Mouse (Mus musculus): ENCODE data around the gene Ugt8a. TPM values are rescaled to one million over a fixed set of nuclear protein-coding genes. Genes with fewer than 3 reads are reported as not detected.

Ugt8a gene
- total RNA-seq, 2 experiments from 2014 or later: 41.4 to 48.0 TPM

DNA sequence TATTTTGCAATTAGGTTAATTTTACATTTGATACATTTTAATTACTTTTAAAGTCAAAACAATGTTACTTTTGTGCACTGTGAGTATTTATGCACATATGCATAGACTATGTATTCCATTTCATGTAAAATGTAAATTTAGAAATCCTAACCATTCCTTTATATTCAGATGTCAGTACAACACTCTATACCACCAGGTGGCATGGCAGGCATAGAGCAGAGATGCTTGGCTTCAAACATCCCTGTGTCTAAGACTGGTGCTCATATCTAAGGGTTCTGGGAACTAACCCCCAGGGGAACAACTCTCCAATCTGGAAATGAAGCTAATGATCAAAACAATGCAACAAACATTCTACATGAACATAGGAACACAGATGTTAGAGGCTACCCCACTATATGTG lies 56.6 kb downstream of the Ugt8a start:
- intact Hi-C loops (cut with DNase I): no loop called here
- no peak for DNase-seq (ENCODE audit: low spot score in 2 of 2)

DNA sequence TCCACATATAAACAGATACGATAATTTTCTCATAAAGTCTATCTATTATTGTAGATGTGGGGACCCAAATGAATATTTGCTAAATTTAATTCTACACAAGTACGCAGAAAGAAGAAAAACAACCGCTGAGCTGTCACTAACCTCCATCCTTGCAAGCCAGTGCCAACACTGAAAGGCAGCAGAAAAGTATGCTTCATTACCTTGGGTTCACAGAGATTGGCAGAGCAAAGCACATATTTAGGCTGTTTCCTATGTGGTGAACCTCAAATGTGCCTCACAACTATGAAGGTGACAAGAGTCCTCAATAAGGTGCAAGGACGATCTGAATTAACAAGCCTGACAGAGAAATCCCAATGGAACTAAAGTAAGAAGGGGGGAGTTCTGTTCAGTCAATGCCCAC lies 64.0 kb downstream of the Ugt8a start:
- DNase-seq (ENCODE audit: low spot score in 2 of 2): no peak
- intact Hi-C loops (cut with DNase I): no loop called here

DNA sequence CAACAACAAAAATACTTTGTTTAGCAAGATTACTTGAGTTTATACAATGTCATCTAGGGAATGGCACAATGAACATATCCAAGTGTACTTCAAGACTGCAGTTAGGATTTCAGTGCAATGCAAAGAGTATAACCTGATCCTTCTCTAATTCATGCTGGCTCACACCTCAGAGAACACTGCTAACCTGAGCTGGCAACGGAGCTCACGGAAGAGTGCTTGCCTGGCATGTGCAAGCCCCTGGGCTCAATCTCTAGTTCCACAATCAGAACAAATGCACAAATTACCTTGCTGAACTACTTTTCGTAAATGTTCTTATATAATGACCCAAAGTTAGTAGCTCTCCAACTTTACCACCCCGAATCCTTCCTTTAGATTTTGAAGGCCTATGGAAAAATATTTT lies 68.5 kb downstream of the Ugt8a start:
- DNase-seq (ENCODE audit: low spot score in 2 of 2): no peak
- intact Hi-C loops (cut with DNase I): no loop called here

DNA sequence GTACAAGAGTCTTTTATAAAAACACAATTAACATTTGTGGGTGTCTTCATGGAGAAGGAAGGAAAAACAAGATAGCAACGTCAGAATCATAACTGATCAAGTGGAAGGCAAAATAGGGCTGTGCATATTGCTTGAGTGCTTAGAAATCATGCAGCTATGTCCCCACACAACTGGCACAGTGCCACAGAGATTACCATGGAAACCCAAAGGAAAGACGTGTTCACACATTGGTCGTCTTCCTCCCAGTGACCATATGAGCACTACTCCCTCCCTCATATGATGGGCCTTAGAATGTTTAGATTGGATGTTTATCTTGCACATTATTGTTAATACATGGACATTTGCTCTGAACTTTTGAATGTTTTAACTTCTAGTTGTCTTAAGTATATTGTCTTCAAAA lies 76.8 kb downstream of the Ugt8a start:
- intact Hi-C loops (cut with DNase I): no loop called here
- DNase-seq (ENCODE audit: low spot score in 2 of 2): no peak

DNA sequence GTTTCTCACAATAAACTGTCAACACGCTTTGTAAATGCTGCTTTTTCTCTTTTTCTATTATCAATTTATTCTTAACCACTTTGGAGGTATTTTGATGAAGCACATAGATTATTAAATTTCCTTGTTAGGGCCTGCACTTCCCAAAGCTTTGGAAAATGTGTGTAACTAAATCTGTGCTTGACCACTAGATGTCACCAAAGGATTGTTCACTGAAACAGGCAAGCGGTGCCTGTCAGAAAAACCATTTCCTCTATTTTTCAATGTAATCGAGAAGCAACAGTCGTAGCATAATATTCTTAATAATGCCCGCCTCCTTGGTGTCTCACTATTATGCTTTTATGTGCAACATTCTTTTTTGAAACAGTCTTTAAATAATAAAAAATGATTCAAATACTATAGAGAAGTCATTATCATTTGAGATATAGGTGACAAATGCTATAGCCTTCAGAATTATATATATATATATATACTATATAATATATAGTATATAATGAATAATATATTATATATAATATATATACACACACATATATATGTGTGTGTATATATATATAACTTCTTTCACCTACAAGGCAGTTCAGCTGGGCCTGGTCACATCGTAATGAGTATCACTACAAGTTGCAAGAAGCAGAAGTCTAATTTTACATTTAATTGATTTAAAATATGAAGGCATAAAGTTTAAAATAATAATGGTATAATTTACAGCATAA lies 89.1 kb downstream of the Ugt8a start:
- intact Hi-C loops (cut with DNase I): loop anchor here (5.0 kb wide), 1 partner anchor 553 kb away; no protein-coding TSS in a partner anchor
- peak; percentile 39 to 68 for DNase-seq (ENCODE audit: low spot score in 2 of 2)

DNA sequence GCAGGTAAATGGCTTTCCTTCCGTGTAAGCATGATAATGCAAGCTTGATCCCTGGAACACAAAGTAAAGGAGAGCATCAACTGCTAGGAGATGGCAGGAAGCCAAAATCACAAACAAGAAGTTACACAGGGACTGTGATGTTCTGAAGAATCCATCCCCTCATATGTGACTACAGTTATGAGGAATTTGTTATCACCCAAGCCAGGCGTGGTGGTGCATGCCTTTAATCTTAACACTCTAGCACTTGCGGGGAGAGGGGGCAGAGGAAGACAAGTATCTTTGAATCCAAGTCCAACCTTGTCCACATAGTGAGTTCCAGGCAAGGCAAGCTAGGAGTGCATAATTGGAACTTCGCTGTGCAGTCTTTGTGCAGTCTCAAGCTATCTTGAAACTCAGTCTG lies 110.4 kb downstream of the Ugt8a start:
- intact Hi-C loops (cut with DNase I): loop anchor here (10.0 kb wide), 1 partner anchor 1223 kb away; no protein-coding TSS in a partner anchor
- DNase-seq (ENCODE audit: low spot score in 2 of 2): no peak

DNA sequence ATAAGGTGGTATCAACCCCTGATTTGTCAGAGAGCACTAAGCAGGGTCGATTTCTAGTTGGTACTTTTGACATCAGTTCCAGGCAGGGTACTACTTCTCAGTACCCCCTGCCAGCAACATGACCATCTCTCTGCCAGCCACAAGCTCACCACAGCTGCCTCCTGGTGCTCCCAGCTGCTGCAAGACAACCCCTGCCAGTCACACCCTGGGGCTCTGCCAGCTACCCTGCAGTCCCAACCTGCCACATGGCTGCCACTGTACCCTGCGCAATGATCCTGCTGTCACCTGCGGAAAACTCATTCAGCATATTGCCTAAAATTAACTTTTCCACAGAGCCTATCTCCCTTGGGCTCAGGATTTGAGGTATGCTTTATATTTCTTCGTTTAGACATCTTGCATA lies 111.2 kb downstream of the Ugt8a start:
- intact Hi-C loops (cut with DNase I): loop anchor here (10.0 kb wide), 1 partner anchor 1222 kb away; no protein-coding TSS in a partner anchor
- no peak for DNase-seq (ENCODE audit: low spot score in 2 of 2)

DNA sequence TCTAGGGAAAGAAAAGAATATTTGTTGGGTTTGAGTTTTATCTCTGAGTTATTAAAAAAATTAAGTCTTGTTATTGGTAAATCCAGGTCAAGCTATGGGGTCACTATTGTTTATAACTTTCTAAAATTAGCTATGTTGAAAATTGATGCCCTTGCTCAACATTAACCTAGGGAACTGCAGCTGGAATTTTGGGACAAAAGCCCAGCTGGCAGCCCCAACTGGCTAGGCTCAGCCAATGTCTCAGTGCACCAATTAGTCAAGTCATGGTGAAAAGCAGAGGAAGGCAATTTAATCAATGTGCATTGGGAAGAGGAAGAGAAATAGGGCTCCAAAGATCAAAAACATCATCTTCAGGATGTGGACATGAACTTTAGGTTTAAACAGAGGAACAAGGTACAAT lies 118.7 kb downstream of the Ugt8a start:
- no peak for DNase-seq (ENCODE audit: low spot score in 2 of 2)
- intact Hi-C loops (cut with DNase I): loop anchor here (10.0 kb wide), 1 partner anchor 1215 kb away; no protein-coding TSS in a partner anchor

All from left cerebral cortex, postnatal 25 days (tissue).